ENCODE assay signal across 20 mouse cellular contexts in the genomic region with DNA sequence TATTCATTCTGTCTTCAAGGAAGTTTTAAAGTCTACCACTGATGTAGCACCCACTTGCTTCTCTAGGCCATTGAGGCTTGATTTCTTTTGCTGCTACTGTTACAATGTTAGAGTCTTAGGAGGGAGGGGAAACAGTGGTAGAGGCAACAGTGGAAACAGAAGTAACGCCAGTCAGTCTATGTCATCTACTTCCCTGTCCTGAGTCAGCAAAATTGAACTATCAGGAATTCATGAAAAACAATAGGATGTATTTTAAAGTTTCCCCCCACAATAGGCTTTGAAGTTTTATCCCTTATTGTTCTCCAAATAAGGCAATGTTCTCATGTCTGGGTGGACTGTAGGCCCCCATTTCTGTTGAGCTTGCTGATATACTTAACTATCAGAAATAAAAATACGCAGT. TPM values are rescaled to one million over a fixed set of nuclear protein-coding genes. Genes with fewer than 3 reads are reported as not detected.
DNase-seq lines count a peak whose midpoint lies in the region; ATAC-seq and TF ChIP-seq lines count a peak whose summit lies in the region.
"Had no signal": no experiment of that assay in that cellular context is flagged by ENCODE, and none has a peak within 500 bp of the region (broad histone marks: within the 10 kb centered on the region; RNA-seq: fewer than 3 reads in every experiment).

No protein-coding gene starts in this region.

- H3K4me1 ChIP-seq in heart, embryonic 10.5 days: peaks cover 43% of the 10 kb centered on the region
- peaks cover 19% of the 10 kb centered on the region for H3K4me1 ChIP-seq in lung, embryonic 14.5 days (ENCODE audit: insufficient read depth)
- H3K4me1 ChIP-seq in lung, adult 2 months (ENCODE audit: control insufficient read depth, insufficient read depth, low read length): peaks cover 10% of the 10 kb centered on the region; the same call in 1 of the 2 replicates
- H3K4me1 ChIP-seq in CH12.LX (ENCODE audit: control insufficient read depth in 1 of 2, insufficient read depth in 2 of 2): peaks cover 3 to 12% of the 10 kb centered on the region in 2 experiments; a peak in 2 of 4 replicates
- peaks cover 15% of the 10 kb centered on the region; the same call in 1 of the 2 replicates for H3K4me1 ChIP-seq in limb, embryonic 10.5 days
- no peaks in the 10 kb centered on the region for H3K4me1 ChIP-seq in intestine, postnatal 0 days (replicated peaks; ENCODE audit: control insufficient read depth, insufficient read depth, low read length)

- H3K27ac ChIP-seq in heart, embryonic 10.5 days: peak overlapping the region; percentile 69; the same call in 1 of the 2 replicates
- peak overlapping the region; percentile 50; the same call in 1 of the 2 replicates for H3K27ac ChIP-seq in lung, embryonic 14.5 days (ENCODE audit: low read depth)
- H3K27ac ChIP-seq in CH12.LX (ENCODE audit: insufficient read depth, low read depth): no peak overlapping the region
- peak overlapping the region; percentile 27; the same call in 1 of the 2 replicates for H3K27ac ChIP-seq in limb, embryonic 10.5 days
- H3K27ac ChIP-seq in intestine, postnatal 0 days (ENCODE audit: low read depth, low read length): no peak overlapping the region
- H3K27ac ChIP-seq: embryonic facial prominence, embryonic 15.5 days; hindbrain, embryonic 13.5 days had no signal

- H3K9ac ChIP-seq in lung, embryonic 14.5 days: no peak overlapping the region
- no peak overlapping the region for H3K9ac ChIP-seq in CH12.LX (ENCODE audit: insufficient read depth, low read depth)
- H3K9ac ChIP-seq in intestine, postnatal 0 days (ENCODE audit: low read depth, low read length): no peak overlapping the region
- H3K9ac ChIP-seq: embryonic facial prominence, embryonic 15.5 days; hindbrain, embryonic 13.5 days had no signal

- no peaks in the 10 kb centered on the region for H3K36me3 ChIP-seq in heart, embryonic 10.5 days
- no peaks in the 10 kb centered on the region for H3K36me3 ChIP-seq in lung, embryonic 14.5 days (ENCODE audit: insufficient read depth)
- H3K36me3 ChIP-seq in CH12.LX (replicated peaks in 1 of 2; ENCODE audit: control insufficient read depth in 1 of 2, insufficient read depth in 1 of 2, low read length in 1 of 2): no peaks in the 10 kb centered on the region
- no peaks in the 10 kb centered on the region for H3K36me3 ChIP-seq in limb, embryonic 10.5 days
- H3K36me3 ChIP-seq in intestine, postnatal 0 days (ENCODE audit: control insufficient read depth, insufficient read depth): no peaks in the 10 kb centered on the region
- H3K36me3 ChIP-seq: embryonic facial prominence, embryonic 15.5 days; hindbrain, embryonic 13.5 days had no signal

- WGBS in heart, embryonic 10.5 days: 71% methylated on average over 2 of the region's 2 CpGs
- 76% methylated on average over 2 of the region's 2 CpGs for WGBS in lung, embryonic 14.5 days
- WGBS in lung, adult 2 months: 82% methylated on average over 2 of the region's 2 CpGs
- 91% methylated on average over 2 of the region's 2 CpGs for WGBS in limb, embryonic 10.5 days
- 87% methylated on average over 2 of the region's 2 CpGs for WGBS in intestine, postnatal 0 days

- no peak for TF ChIP-seq RAD21 in CH12.LX (IDR thresholded peaks at IDR 0.05; ENCODE audit: low read depth, low read length)

- in situ Hi-C loops in CH12.LX (cut with MboI; ENCODE audit: low pct_ligation_motif_present, low pct_unique_long_range_greater_than_20kb, low sequenced_read_pairs): no loop called here

- no peak for TF ChIP-seq CTCF in lung, embryonic 14.5 days (IDR thresholded peaks at IDR 0.05; ENCODE audit: low read depth)
- no peak for TF ChIP-seq CTCF in lung, adult 2 months (IDR thresholded peaks at IDR 0.05; ENCODE audit: insufficient read depth, low read length)
- TF ChIP-seq CTCF in CH12.LX (conservative IDR thresholded peaks at IDR 0.05 in 1 of 2, IDR thresholded peaks at IDR 0.05 in 1 of 2; ENCODE audit: low read depth in 2 of 2, low read length in 2 of 2): no peak
- no peak for TF ChIP-seq CTCF in intestine, postnatal 0 days (IDR thresholded peaks at IDR 0.05; ENCODE audit: low read depth)

- no peak overlapping the region for H3K4me3 ChIP-seq in heart, embryonic 10.5 days
- no peak overlapping the region for H3K4me3 ChIP-seq in lung, embryonic 14.5 days (ENCODE audit: low read depth, low read length)
- no peak overlapping the region for H3K4me3 ChIP-seq in lung, adult 2 months (replicated peaks; ENCODE audit: extremely low read depth, low read depth, low read length)
- H3K4me3 ChIP-seq in CH12.LX (replicated peaks in 1 of 3; ENCODE audit: low read depth in 2 of 3, low read length in 2 of 3, poor library complexity in 1 of 3): no peak overlapping the region
- H3K4me3 ChIP-seq in limb, embryonic 10.5 days: no peak overlapping the region
- H3K4me3 ChIP-seq in intestine, postnatal 0 days (ENCODE audit: low read depth, low read length): no peak overlapping the region
- H3K4me3 ChIP-seq: embryonic facial prominence, embryonic 15.5 days; erythroblast, embryonic 14.5 days; hindbrain, embryonic 13.5 days had no signal

- H3K79me2 ChIP-seq in CH12.LX (replicated peaks; ENCODE audit: control insufficient read depth, extremely low read depth, insufficient read depth, poor library complexity, severe bottlenecking): no peaks in the 10 kb centered on the region

- H3K27me3 ChIP-seq in heart, embryonic 10.5 days (ENCODE audit: insufficient read depth, poor library complexity, severe bottlenecking): no peaks in the 10 kb centered on the region
- no peaks in the 10 kb centered on the region for H3K27me3 ChIP-seq in lung, embryonic 14.5 days (ENCODE audit: insufficient read depth, low read length)
- H3K27me3 ChIP-seq in CH12.LX (replicated peaks): no peaks in the 10 kb centered on the region
- H3K27me3 ChIP-seq in limb, embryonic 10.5 days (ENCODE audit: low read depth, poor library complexity, severe bottlenecking): no peaks in the 10 kb centered on the region
- H3K27me3 ChIP-seq in intestine, postnatal 0 days (replicated peaks; ENCODE audit: control insufficient read depth, insufficient read depth, low read length): no peaks in the 10 kb centered on the region
- H3K27me3 ChIP-seq: embryonic facial prominence, embryonic 15.5 days; hindbrain, embryonic 13.5 days had no signal

- no peak for DNase-seq in heart, embryonic 10.5 days (ENCODE audit: low spot score)
- DNase-seq in heart, adult 9 months (ENCODE audit: low spot score in 2 of 2): no peak
- DNase-seq in lung, embryonic 14.5 days: no peak
- DNase-seq in lung, adult 2 months: no peak
- no peak for DNase-seq in CH12.LX (ENCODE audit: extremely low read depth)
- no peak for DNase-seq in limb, embryonic 10.5 days (ENCODE audit: low spot score)
- DNase-seq in Muller cell, postnatal 12 days (ENCODE audit: inconsistent ontology term): no peak
- DNase-seq: adrenal gland, postnatal 10 days; cerebellum, adult 11 months; cerebellum, adult 8-10 months; cerebellum, postnatal 14 days; embryo, embryonic 11 days; gastrocnemius, postnatal 14 days; heart, postnatal 10 days; heart, postnatal 4 days had no signal

- no peak for TF ChIP-seq POLR2A in lung, adult 2 months (IDR thresholded peaks at IDR 0.05; ENCODE audit: borderline replicate concordance, extremely low read depth, low read depth, low read length)
- TF ChIP-seq POLR2A in CH12.LX (IDR thresholded peaks at IDR 0.05; ENCODE audit: low read depth, low read length): no peak

- H3K9me3 ChIP-seq in heart, embryonic 10.5 days: no peaks in the 10 kb centered on the region
- H3K9me3 ChIP-seq in lung, embryonic 14.5 days (ENCODE audit: low read depth, low read length): no peaks in the 10 kb centered on the region
- no peaks in the 10 kb centered on the region for H3K9me3 ChIP-seq in CH12.LX (replicated peaks; ENCODE audit: low read length)
- H3K9me3 ChIP-seq in limb, embryonic 10.5 days (replicated peaks): no peaks in the 10 kb centered on the region
- H3K9me3 ChIP-seq in intestine, postnatal 0 days (ENCODE audit: control insufficient read depth): no peaks in the 10 kb centered on the region
- H3K9me3 ChIP-seq: embryonic facial prominence, embryonic 15.5 days; hindbrain, embryonic 13.5 days had no signal

- H3K4me2 ChIP-seq in lung, embryonic 14.5 days: no peak overlapping the region
- no peak overlapping the region for H3K4me2 ChIP-seq in CH12.LX (ENCODE audit: insufficient read depth, low read depth, poor library complexity, severe bottlenecking)
- no peak overlapping the region for H3K4me2 ChIP-seq in intestine, postnatal 0 days (replicated peaks; ENCODE audit: low read depth)
- H3K4me2 ChIP-seq: embryonic facial prominence, embryonic 15.5 days; hindbrain, embryonic 13.5 days had no signal

- no peak for ATAC-seq in lung, embryonic 14.5 days (ENCODE audit: insufficient read depth)
- ATAC-seq in intestine, postnatal 0 days: no peak
- ATAC-seq: forebrain, embryonic 16.5 days had no signal

- dilution Hi-C loops in CH12.LX (cut with MboI; ENCODE audit: extremely low pct_ligation_motif_present, extremely low pct_unique_long_range_greater_than_20kb, low sequenced_read_pairs): no loop called here

- no peak for TF ChIP-seq EP300 in CH12.LX (IDR thresholded peaks at IDR 0.05; ENCODE audit: low read length)

TF ChIP-seq in CH12.LX, 34 proteins besides CTCF, POLR2A, EP300 and RAD21:
- TF ChIP-seq MAFK (IDR thresholded peaks at IDR 0.05; ENCODE audit: insufficient replicate concordance, low read length): peak; percentile 79
- no peak for TF ChIP-seq JUND (conservative IDR thresholded peaks at IDR 0.05; ENCODE audit: low read depth, low read length)

RNA-seq across cellular contexts. Expression of a gene that starts 44.8 kb away (rescaled TPM):
- polyA plus RNA-seq in heart, embryonic 10.5 days (2016; fragmentation: Nextera tagmentation; extraction: Ambion mirVana): 21.2 and 24.7 TPM in 2 replicates
- 14.2 and 14.3 TPM in 2 replicates for polyA plus RNA-seq in lung, embryonic 14.5 days (2014; fragmentation: Nextera tagmentation; extraction: Ambion mirVana)
- polyA plus RNA-seq in lung, adult 2 months (2012; rRNA removed): 20.3 and 20.8 TPM in 2 replicates
- total RNA-seq in CH12.LX (2012; rRNA removed) (15.9 and 17.0 TPM in 2 replicates), CH12.LX (2014; rRNA removed) (11.6 and 11.8 TPM in 2 replicates)
- polyA plus RNA-seq in CH12.LX (2012; ENCODE audit: insufficient read length, low read depth): 12.5 and 13.6 TPM in 2 replicates
- 12.5 and 14.0 TPM in 2 replicates for polyA plus RNA-seq in limb, embryonic 10.5 days (2016; fragmentation: Nextera tagmentation; extraction: Ambion mirVana)
- 10.2 and 11.1 TPM in 2 replicates for polyA plus RNA-seq in intestine, postnatal 0 days (2015; fragmentation: Nextera tagmentation; extraction: Ambion mirVana)

Comparison
In these comparisons a context has a peak if more than half of its experiments do, and no peak if none do; other contexts are left out.
1. H3K27ac ChIP-seq: peak in heart, embryonic 10.5 days (single experiment), lung, embryonic 14.5 days (single experiment) and limb, embryonic 10.5 days (single experiment); none in CH12.LX (single experiment) and intestine, postnatal 0 days (single experiment).